Mouse (Mus musculus) forebrain, embryonic 16.5 days (tissue): ENCODE measurements at regions not wholly inside any gene's neighbourhood (a gene's known extent, or its start where the extent isn't known, plus 50 kb on each side); places are given as distances from the start of the nearest gene placed in this dataset.

Experiments
- ATAC-seq: fragments of 200-750 bp; cut with Nextera tagmentation; 2 replicates; pipeline ENCODE4 v1.8.0; 2017; ENCODE audit warnings: mild to moderate bottlenecking, moderate library complexity
- H3K27ac ChIP-seq: fragments of 300-500 bp; sonication (generic); 2 replicates; pipeline ENCODE4 v1.5.1; 2014; ENCODE audit warnings: low read length, control low read depth
- H3K27me3 ChIP-seq: fragments of 300-500 bp; sonication (generic); replicated peaks from 2 replicates; pipeline ENCODE4 v1.6.1; 2014; ENCODE audit warnings: low read length; ENCODE audit not compliant: control insufficient read depth, insufficient read depth
- H3K36me3 ChIP-seq: fragments of 300-500 bp; sonication (generic); 2 replicates; pipeline ENCODE4 v1.6.1; 2014; ENCODE audit not compliant: control insufficient read depth, insufficient read depth
- H3K4me1 ChIP-seq: fragments of 300-500 bp; sonication (generic); replicated peaks from 2 replicates; pipeline ENCODE4 v1.6.1; 2014; ENCODE audit warnings: low read length; ENCODE audit not compliant: control insufficient read depth, insufficient read depth
- H3K4me2 ChIP-seq: fragments of 300-500 bp; sonication (generic); 2 replicates; pipeline ENCODE4 v1.6.1; 2014; ENCODE audit warnings: mild to moderate bottlenecking, low read length, control low read depth
- H3K4me3 ChIP-seq: fragments of 300-500 bp; sonication (generic); replicated peaks from 2 replicates; pipeline ENCODE4 v1.5.1; 2014; ENCODE audit warnings: mild to moderate bottlenecking, low read length, control low read depth
- H3K9ac ChIP-seq: fragments of 300-500 bp; sonication (generic); replicated peaks from 2 replicates; pipeline ENCODE4 v1.6.1; 2014; ENCODE audit warnings: low read depth, low read length, control low read depth
- H3K9me3 ChIP-seq: fragments of 300-500 bp; sonication (generic); 2 replicates; pipeline ENCODE4 v1.6.1; 2016; ENCODE audit warnings: low read length; ENCODE audit not compliant: control insufficient read depth
- WGBS: fragments of 180-500 bp; shearing (Covaris S2); extraction: QIAGEN DNeasy Blood & Tissue Kit; methylation state at CpG from one replicate; pipeline ENCODE4 v1.1.7; 2014; 5-methylcytosine and 5-hydroxymethylcytosine counted together

DNA sequence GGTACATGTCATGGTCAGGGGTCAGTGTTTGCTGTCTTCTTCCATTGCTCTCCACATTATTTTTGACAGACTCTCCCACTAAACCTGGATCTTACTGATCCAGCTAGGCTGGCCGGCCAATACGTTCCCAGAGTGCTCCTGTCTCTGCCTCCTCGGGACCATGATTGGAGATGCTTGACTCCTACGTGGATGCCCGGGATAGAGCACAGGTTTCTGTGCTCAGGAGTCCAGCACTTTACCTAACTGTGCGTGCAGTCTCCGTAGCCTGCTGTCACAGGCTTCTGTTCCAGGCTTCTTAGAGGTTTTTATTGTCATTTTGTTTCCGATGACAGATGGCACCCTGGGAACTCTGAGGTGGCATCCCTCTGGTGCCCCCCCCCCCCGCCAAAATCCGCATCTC, 232.4 kb downstream of the Maf start:
- Histone ChIP-seq H3K4me2 (no peak overlapping the region), H3K4me3 (no peak overlapping the region), H3K27me3 (no peaks in the 10 kb centered on the region), H3K9ac (no peak overlapping the region), H3K9me3 (no peaks in the 10 kb centered on the region), H3K27ac (no peak overlapping the region), H3K4me1 (no peaks in the 10 kb centered on the region), H3K36me3 (no peaks in the 10 kb centered on the region)
- no peak for ATAC-seq
- 75% methylated on average over 10 of the region's 10 CpGs for WGBS

DNA sequence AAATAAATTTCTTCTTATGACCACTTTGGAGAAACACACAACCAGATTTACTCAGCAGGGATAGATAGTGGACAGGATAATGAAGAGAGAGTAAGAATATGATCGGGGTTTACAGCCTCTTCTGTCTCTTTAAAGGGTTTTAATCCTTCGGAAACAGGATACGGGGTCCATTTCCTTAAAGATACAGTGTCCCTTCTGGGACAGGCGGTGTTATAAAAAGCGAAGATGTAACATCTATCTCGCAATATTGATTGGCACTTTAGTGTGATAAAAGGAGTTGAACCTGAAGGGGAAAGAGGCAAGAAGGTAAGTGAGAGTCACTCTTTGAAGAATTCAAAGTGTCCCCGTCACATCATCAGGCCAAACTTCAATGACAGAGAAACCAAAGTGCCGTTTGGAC, 233.6 kb downstream of the Maf start:
- Histone ChIP-seq H3K4me2 (no peak overlapping the region), H3K36me3 (no peaks in the 10 kb centered on the region), H3K9ac (no peak overlapping the region), H3K4me1 (no peaks in the 10 kb centered on the region), H3K27ac (no peak overlapping the region), H3K9me3 (no peaks in the 10 kb centered on the region), H3K4me3 (no peak overlapping the region), H3K27me3 (no peaks in the 10 kb centered on the region)
- no peak for ATAC-seq
- WGBS = 74% methylated on average over 8 of the region's 8 CpGs

DNA sequence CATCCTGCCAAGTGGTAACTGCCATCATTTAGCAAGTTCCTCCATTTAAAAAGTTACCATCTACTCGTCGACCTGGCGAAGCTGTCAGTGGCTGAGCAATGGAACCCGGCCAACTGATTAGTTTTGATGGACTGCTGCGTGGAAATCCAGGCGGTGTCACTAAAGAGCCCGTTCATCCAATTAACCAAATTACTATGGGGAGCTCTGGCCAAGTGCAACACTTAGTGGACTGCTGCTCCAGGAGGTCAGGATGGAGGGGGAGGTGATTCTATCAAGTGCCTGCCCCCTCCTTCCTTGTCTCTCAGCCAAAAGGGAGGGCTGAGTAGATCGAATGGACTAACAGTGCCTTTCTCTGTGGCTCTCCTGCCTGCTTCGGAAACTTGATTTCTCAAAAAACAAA, 241.0 kb downstream of the Maf start:
- Histone ChIP-seq H3K4me1 (peaks cover 5% of the 10 kb centered on the region; the same call in 1 of the 2 replicates), H3K36me3 (no peaks in the 10 kb centered on the region), H3K4me2 (no peak overlapping the region), H3K9ac (no peak overlapping the region), H3K27me3 (peaks cover 4% of the 10 kb centered on the region; the same call in 1 of the 2 replicates), H3K9me3 (no peaks in the 10 kb centered on the region), H3K27ac (no peak overlapping the region), H3K4me3 (no peak overlapping the region)
- ATAC-seq = peak; percentile 80
- WGBS = 5% methylated on average over 9 of the region's 9 CpGs

DNA sequence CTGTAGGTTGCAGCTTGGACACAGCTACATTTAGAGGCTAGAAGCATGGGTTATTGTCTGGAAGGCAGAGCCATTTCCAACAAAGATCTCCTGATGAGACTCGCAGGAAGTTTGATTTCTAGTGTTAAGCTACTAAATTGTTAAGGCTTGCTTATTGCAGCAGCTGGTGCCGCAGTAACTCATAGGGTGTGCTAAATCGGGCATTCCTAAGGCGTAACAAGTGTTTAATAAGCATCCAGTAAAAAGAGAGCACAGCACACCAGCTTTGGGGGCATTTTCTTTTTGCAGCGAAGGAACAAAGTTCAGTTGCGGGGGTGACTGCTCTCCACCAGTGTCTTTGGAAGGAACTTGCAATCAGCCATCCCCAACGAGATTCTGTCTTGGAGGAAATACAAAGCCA, 241.5 kb downstream of the Maf start:
- Histone ChIP-seq H3K27ac (no peak overlapping the region), H3K4me1 (peaks cover 5% of the 10 kb centered on the region; the same call in 1 of the 2 replicates), H3K4me3 (no peak overlapping the region), H3K27me3 (peaks cover 4% of the 10 kb centered on the region; the same call in 1 of the 2 replicates), H3K9me3 (no peaks in the 10 kb centered on the region), H3K36me3 (no peaks in the 10 kb centered on the region), H3K4me2 (no peak overlapping the region), H3K9ac (no peak overlapping the region)
- WGBS = 9% methylated on average over 7 of the region's 7 CpGs
- peak; percentile 61 for ATAC-seq

DNA sequence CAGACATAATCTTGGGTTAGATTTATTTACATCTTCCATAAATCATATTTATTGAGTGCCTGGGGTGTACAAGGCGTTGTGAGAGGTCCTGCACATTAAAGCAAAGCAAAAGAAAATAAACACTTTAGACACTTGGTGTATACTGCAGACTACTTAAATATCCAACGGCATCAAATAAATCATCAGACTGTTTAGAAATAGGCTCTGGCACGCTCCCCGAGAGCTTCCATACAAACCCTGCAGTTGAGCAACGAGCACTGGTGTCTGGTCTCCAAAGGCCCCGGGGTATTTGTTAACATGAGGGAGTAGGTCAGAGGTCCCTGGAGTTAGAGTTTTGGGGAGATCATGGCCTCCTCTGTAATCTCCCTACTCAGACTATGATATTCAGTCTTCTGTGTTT, 244.9 kb downstream of the Maf start:
- no peak overlapping the region for H3K4me3 ChIP-seq
- WGBS = 74% methylated on average over 6 of the region's 6 CpGs
- H3K27ac ChIP-seq = no peak overlapping the region
- no peak for ATAC-seq
- H3K9me3 ChIP-seq = no peaks in the 10 kb centered on the region
- H3K9ac ChIP-seq = no peak overlapping the region
- peaks cover 5% of the 10 kb centered on the region; the same call in 1 of the 2 replicates for H3K4me1 ChIP-seq
- peaks cover 4% of the 10 kb centered on the region; the same call in 1 of the 2 replicates for H3K27me3 ChIP-seq
- H3K36me3 ChIP-seq = no peaks in the 10 kb centered on the region
- H3K4me2 ChIP-seq = no peak overlapping the region

DNA sequence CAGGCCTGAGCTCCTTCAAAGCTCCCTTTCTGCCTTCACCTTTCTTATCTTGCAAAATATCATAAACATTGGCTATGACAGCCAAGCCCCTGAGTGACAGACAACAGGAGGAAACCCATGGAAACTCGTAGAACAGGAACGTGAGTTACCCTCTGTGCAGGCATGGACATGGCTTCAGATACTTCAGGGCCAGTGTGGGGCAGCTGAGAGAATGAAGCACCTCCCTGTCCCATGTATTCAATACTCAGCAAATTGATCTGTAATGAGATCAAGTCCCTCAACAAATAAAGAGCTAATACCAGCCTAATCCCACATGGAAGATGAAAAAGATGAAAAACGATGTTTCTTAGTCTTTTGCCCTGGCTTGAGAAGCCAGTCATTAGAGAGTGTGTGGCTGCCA, 249.5 kb downstream of the Maf start:
- Histone ChIP-seq H3K9me3 (no peaks in the 10 kb centered on the region), H3K9ac (no peak overlapping the region), H3K4me2 (no peak overlapping the region), H3K4me3 (no peak overlapping the region), H3K27me3 (no peaks in the 10 kb centered on the region), H3K4me1 (no peaks in the 10 kb centered on the region; the same call in 1 of the 2 replicates), H3K36me3 (no peaks in the 10 kb centered on the region), H3K27ac (no peak overlapping the region)
- ATAC-seq = no peak
- WGBS = 63% methylated on average over 3 of the region's 3 CpGs

DNA sequence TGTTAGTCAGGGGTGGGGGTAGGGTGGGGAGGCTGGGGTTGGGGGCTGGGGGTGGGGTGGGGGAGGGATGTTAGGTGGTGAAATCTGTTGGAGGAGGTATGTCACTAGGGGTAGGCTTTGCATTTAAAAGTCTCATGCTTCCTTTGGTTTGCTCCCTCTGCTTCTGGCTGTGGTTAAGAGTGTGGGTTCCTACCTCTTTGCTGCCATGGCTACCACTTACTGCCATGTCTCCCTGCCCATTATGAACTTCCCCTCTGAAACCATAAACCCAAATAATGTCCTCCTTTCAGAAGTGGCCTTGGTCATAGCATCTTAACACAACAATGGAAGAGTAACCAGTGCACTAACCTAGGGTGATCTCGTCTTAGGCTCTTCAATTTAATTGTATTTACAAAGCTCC, 256.8 kb downstream of the Maf start:
- Histone ChIP-seq H3K36me3 (no peaks in the 10 kb centered on the region), H3K4me1 (no peaks in the 10 kb centered on the region; the same call in 1 of the 2 replicates), H3K9ac (no peak overlapping the region), H3K27me3 (no peaks in the 10 kb centered on the region), H3K9me3 (no peaks in the 10 kb centered on the region), H3K4me3 (no peak overlapping the region), H3K27ac (no peak overlapping the region), H3K4me2 (no peak overlapping the region)
- WGBS = 73% methylated on average over 1 of the region's 1 CpGs
- no peak for ATAC-seq

DNA sequence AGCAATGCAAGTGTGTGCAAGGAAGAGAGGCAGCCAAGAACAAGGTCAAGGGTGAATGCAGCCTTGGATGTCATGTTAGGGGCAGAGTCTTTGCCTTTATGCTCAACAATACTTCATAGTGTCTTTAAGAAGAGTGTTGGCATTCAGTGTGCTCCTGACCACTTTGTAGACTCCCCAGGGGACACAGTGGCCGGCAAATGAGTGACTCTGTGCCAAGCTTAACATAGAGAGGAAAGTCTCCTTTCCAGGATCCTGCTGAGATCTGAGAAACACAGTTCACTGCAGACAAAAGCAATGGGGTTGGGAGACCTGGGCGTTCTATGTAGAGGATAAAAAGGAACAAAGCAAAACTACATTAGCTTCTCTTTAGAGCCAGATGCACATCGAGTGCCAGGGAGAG, 259.2 kb downstream of the Maf start:
- H3K4me1 ChIP-seq = no peaks in the 10 kb centered on the region
- H3K27ac ChIP-seq = no peak overlapping the region
- no peak for ATAC-seq
- WGBS = 30% methylated on average over 3 of the region's 3 CpGs
- no peaks in the 10 kb centered on the region for H3K9me3 ChIP-seq
- H3K4me2 ChIP-seq = no peak overlapping the region
- H3K4me3 ChIP-seq = no peak overlapping the region
- H3K36me3 ChIP-seq = no peaks in the 10 kb centered on the region
- H3K9ac ChIP-seq = no peak overlapping the region
- H3K27me3 ChIP-seq = no peaks in the 10 kb centered on the region

DNA sequence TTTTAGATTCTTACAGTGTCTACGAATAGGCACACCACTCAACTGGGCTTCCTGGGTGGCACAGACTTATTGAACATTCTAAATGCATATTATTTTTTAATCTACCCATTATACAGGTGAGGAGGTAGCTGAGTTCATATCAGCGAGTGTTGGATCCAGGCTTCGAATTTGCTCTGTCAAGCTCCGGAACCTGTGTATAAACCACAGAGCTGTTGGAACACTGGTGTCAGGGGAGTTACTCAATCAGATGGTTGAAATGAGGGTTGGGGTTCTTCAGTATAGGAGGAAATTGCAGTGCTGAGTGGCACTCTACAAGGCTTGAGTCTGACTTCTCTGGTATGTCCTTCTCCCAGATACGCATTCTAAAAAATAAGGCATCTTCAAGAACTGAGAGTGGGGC, 263.1 kb downstream of the Maf start:
- no peak overlapping the region for H3K27ac ChIP-seq
- no peak overlapping the region for H3K4me2 ChIP-seq
- H3K27me3 ChIP-seq = no peaks in the 10 kb centered on the region
- H3K36me3 ChIP-seq = no peaks in the 10 kb centered on the region
- WGBS = 96% methylated on average over 5 of the region's 5 CpGs
- H3K4me1 ChIP-seq = peaks cover 10% of the 10 kb centered on the region
- H3K9ac ChIP-seq = no peak overlapping the region
- ATAC-seq = no peak
- H3K4me3 ChIP-seq = no peak overlapping the region
- no peaks in the 10 kb centered on the region for H3K9me3 ChIP-seq

DNA sequence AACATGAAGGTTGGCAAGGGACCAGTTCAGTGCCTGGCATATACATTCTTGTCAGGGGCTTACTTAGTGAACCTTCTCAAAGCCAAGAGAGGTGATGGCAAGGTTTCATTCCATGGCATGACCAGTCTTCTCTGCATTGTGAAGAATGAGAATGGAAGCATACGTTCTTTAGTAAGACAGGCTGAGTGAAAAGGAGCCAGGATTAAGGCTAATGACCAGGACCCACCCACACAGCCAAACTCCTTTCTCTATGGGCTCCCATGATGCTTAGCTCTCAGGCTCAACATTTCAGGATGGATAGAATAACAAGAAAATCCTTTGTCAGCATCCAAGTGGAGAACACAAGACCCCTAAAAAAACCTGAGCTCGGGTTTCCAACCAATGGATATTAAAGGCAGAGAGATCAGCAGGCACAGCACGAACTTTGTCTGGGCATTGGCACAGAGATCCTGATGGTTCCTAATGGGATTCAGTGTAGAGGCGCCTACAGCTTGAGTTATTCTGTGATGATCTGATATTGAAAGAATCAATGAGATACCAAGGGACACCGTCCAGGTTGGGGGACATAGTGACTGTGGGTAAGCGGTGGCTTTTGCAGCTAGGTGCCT, 265.5 kb downstream of the Maf start:
- no peaks in the 10 kb centered on the region for H3K9me3 ChIP-seq
- peak; percentile 67; the same call in 1 of the 2 replicates for ATAC-seq
- WGBS = 33% methylated on average over 6 of the region's 6 CpGs
- no peak overlapping the region for H3K27ac ChIP-seq
- no peaks in the 10 kb centered on the region for H3K27me3 ChIP-seq
- H3K4me1 ChIP-seq = peaks cover 10% of the 10 kb centered on the region
- H3K36me3 ChIP-seq = no peaks in the 10 kb centered on the region
- no peak overlapping the region for H3K4me3 ChIP-seq
- no peak overlapping the region for H3K4me2 ChIP-seq
- no peak overlapping the region for H3K9ac ChIP-seq
